Mouse (Mus musculus): ENCODE measurements at regions not wholly inside any gene's neighbourhood (a gene's known extent, or its start where the extent isn't known, plus 50 kb on each side); places are given as distances from the start of the nearest gene placed in this dataset.

GRCm38 (mm10) chr1:51649963-51650652 lies 171.9 kb upstream of the Nabp1 start:
- no peak for TF ChIP-seq CTCF (IDR thresholded peaks at IDR 0.05; ENCODE audit: low read depth)
- TF ChIP-seq EP300 (IDR thresholded peaks at IDR 0.05; ENCODE audit: low read depth), result no peak
